Mouse (Mus musculus) erythroblast, embryonic 14.5 days (primary cell): Measurements from ENCODE around the gene Ldlrap1.

ENCODE experiments used
- GATA1 ChIP-seq: IDR thresholded peaks from 2 replicates; pipeline ENCODE4 v1.6.1; 2012; ENCODE audit warnings: low read length, inconsistent platforms, mixed read lengths
- TAL1 ChIP-seq: IDR thresholded peaks from 3 replicates; pipeline ENCODE4 v1.6.1; 2012; ENCODE audit warnings: low read length, inconsistent platforms, mixed read lengths

DNA sequence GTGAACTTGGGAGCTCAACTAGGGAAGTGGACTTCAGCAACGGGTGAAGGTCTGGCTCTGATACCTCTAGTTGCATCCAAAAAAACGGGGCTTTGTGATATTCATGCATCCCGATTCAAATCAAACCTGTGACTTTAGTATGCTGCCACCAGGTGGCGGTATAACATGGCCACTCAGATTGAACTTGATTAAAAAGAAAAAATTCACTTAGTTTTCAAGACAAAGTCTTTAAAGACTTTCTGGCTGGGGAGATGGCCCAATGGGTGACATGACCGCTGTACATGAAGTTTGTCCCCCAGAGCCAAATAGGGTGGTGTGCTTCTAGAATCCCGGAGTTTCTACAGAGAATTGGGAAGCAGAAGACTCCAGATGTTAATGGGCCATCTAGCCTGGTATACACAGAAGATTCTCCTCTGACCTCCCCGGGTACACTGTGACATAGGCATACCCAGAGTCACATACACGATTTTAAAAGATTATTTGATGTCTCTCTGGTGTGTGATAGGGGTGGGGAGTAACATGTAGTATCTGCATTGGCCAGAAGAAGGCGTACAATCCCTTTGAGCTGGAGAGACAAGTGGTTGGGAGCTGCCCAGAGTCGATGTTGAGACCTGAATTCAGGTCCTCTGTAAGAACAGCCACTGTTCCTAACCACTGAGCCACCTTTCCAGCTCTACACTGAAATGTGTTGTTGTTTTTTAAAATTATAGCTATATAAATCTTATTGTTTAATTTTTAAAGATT, 25.6 kb upstream of the Ldlrap1 start:
- TF ChIP-seq TAL1 (no peak), GATA1 (no peak)
